Mouse (Mus musculus): Measurements from ENCODE around the gene Rhov. TPM values are rescaled to one million over a fixed set of nuclear protein-coding genes. Genes with fewer than 3 reads are reported as not detected.

Rhov gene
- polyA plus RNA-seq, 1 experiment = 1.9 TPM

DNA sequence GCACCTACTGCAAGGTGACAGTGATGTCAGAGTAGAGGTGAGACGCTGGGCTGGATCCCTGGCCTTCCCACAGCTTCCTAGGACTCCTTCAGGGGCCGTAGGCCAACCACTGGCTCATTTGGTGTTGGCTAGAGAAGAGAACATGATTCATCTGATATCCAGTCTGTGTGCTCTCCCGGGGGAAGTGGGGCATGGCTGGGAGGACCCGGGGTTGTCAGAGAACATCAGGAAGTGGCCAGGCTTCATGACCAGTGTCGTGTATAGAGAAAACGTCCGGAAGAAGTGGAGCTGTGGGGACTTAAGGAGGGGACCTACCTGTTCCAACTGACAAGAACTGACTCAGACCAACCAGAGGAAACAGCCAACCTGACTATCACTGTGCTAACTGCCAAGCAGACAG is 25.8 kb downstream of the Rhov start:
- H3K36me3 ChIP-seq (replicated peaks; ENCODE audit: low read length) = no peaks in the 10 kb centered on the region
- H3K4me3 ChIP-seq (replicated peaks) = no peak overlapping the region
- TF ChIP-seq FLI1 (IDR thresholded peaks at IDR 0.05; ENCODE audit: low read length) (no peak), GATA1 (IDR thresholded peaks at IDR 0.05; ENCODE audit: borderline replicate concordance, low read length) (no peak)
- H3K27me3 ChIP-seq (replicated peaks) = peaks cover 67% of the 10 kb centered on the region
- peaks cover 25% of the 10 kb centered on the region for H3K4me1 ChIP-seq
- H3K9me3 ChIP-seq = no peaks in the 10 kb centered on the region

GRCm38 (mm10) chr2:119242548-119242947 is 28.5 kb downstream of the Rhov start:
- no peak overlapping the region for H3K4me3 ChIP-seq (replicated peaks)
- peaks cover 30% of the 10 kb centered on the region for H3K4me1 ChIP-seq
- no peaks in the 10 kb centered on the region for H3K9me3 ChIP-seq
- no peak for TF ChIP-seq FLI1 (IDR thresholded peaks at IDR 0.05; ENCODE audit: low read length)
- no peak for TF ChIP-seq GATA1 (IDR thresholded peaks at IDR 0.05; ENCODE audit: borderline replicate concordance, low read length)
- no peaks in the 10 kb centered on the region for H3K36me3 ChIP-seq (replicated peaks; ENCODE audit: low read length)
- H3K27me3 ChIP-seq (replicated peaks) = peaks cover 71% of the 10 kb centered on the region

DNA sequence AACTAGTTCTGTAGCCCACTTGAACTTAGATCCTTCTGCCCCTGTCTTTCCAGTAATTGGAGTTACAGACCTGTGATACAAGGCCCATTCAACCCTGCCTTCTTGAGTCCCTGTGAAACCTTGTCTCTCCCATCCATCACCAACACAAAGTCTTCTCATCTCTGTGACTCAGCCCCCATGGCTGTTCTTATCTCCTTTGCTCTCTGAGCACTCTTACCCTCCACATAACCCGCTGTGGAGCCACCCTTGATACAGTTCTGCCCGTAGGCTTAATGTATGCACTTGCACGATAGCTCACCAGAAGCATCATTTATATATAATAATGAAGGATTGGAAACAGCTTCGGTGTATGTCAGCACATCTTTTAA is 30.3 kb downstream of the Rhov start:
- H3K36me3 ChIP-seq (replicated peaks; ENCODE audit: low read length) = no peaks in the 10 kb centered on the region
- no peaks in the 10 kb centered on the region for H3K9me3 ChIP-seq
- H3K4me1 ChIP-seq = peaks cover 32% of the 10 kb centered on the region
- H3K27me3 ChIP-seq (replicated peaks) = peaks cover 82% of the 10 kb centered on the region
- no peak for TF ChIP-seq FLI1 (IDR thresholded peaks at IDR 0.05; ENCODE audit: low read length)
- no peak for TF ChIP-seq GATA1 (IDR thresholded peaks at IDR 0.05; ENCODE audit: borderline replicate concordance, low read length)
- H3K4me3 ChIP-seq (replicated peaks) = no peak overlapping the region

DNA sequence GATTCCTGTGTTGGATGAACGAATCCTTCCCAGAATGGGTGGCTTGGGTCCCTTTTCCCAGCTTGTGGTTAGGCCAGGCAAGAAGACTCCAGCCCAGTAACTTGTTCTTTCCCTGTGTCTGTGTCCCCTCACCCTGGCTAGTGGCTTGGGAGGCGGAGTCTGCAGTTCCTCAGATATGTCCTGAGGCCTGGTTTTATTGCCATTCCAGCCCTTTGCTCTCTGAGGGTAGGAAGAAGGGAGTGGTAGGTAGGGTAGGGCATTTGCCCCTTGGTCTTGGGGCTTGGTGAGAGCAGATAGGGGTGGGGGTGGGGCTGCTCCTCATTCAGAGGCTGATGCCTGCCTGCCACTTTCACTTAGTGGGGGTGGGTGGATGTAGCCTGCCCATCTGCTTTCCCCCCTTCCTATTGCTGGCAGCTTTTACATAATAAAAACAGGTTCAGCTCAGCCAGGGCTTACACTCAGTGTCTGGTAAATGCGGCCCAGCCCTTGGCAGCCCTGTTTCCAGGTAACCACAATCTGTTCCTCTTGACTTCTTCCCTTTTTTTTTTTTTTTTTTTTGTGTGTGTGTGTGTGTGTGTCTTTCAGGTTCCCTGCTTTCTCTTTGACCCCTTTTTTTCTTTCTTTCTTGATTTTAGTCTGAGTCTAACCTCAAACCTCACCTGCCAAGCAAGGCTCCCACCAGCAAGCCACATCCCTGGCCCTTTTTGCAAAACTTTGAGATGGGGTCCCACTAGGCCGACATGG is 30.8 kb downstream of the Rhov start:
- no peaks in the 10 kb centered on the region for H3K9me3 ChIP-seq
- H3K4me1 ChIP-seq = peaks cover 27% of the 10 kb centered on the region
- TF ChIP-seq FLI1 (IDR thresholded peaks at IDR 0.05; ENCODE audit: low read length) (no peak), GATA1 (IDR thresholded peaks at IDR 0.05; ENCODE audit: borderline replicate concordance, low read length) (no peak)
- H3K36me3 ChIP-seq (replicated peaks; ENCODE audit: low read length) = no peaks in the 10 kb centered on the region
- H3K4me3 ChIP-seq (replicated peaks) = no peak overlapping the region
- peaks cover 84% of the 10 kb centered on the region for H3K27me3 ChIP-seq (replicated peaks)

- Histone ChIP-seq H3K4me3 (replicated peaks) (no peak overlapping the region), H3K9me3 (no peaks in the 10 kb centered on the region), H3K27me3 (replicated peaks) (peaks cover 89% of the 10 kb centered on the region), H3K4me1 (peaks cover 23% of the 10 kb centered on the region), H3K36me3 (replicated peaks; ENCODE audit: low read length) (no peaks in the 10 kb centered on the region)
- TF ChIP-seq FLI1 (IDR thresholded peaks at IDR 0.05; ENCODE audit: low read length) = no peak
- TF ChIP-seq GATA1 (IDR thresholded peaks at IDR 0.05; ENCODE audit: borderline replicate concordance, low read length) = no peak
These were observed 32.4 kb downstream of the Rhov start for GRCm38 (mm10) chr2:119238671-119239070.

- peaks cover 93% of the 10 kb centered on the region for H3K27me3 ChIP-seq (replicated peaks)
- peaks cover 4% of the 10 kb centered on the region; the same call in 1 of the 2 replicates for H3K9me3 ChIP-seq
- peak overlapping the region; percentile 90 for H3K4me3 ChIP-seq (replicated peaks)
- TF ChIP-seq FLI1 (IDR thresholded peaks at IDR 0.05; ENCODE audit: low read length) = no peak
- H3K4me1 ChIP-seq = peaks cover 23% of the 10 kb centered on the region
- no peaks in the 10 kb centered on the region for H3K36me3 ChIP-seq (replicated peaks; ENCODE audit: low read length)
These were observed 33.2 kb downstream of the Rhov start for GRCm38 (mm10) chr2:119237871-119238220.

DNA sequence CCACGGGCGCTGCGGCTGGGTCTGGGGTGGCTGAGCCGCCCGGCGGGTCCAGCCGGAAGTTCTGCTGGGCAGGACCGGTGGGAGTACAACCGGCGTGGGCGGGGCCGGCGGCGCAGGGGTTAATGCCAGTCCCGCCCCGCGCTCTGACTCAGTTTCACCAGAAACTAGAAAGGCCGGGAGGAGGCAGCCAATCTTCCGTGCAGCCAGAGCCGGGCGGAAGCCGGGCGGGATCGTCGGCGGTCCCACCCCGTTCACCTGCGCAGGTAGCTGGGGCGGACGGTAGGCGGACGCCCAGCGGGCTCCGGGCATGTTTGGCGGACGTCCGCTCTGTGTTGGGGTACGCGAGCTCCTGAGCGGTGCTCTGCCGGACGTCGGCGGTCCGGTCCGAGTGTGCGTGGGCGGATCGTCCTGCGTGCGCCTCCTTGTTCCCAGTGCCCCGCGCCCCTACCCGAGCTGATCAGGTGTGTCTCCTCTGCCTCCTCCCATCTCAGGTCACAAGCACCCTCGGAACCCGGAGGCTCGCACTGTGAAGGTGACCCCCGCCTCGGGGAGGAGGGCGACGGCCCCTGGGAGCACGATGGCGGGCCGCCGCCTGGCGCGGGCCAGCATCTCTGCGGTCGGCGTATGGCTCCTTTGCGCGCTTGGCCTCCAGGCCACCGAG is 33.7 kb downstream of the Rhov start, which contains the start of gene Spint1:
TSS of gene Spint1 (plus strand) at position 153 of the 661 bp plus-strand sequence.
- Histone ChIP-seq H3K4me1 (peaks cover 19% of the 10 kb centered on the region), H3K36me3 (replicated peaks; ENCODE audit: low read length) (no peaks in the 10 kb centered on the region), H3K4me3 (replicated peaks) (peak within 1 kb of the TSS; percentile 90), H3K9me3 (peaks cover 4% of the 10 kb centered on the region; the same call in 1 of the 2 replicates), H3K27me3 (replicated peaks) (peaks cover 89% of the 10 kb centered on the region)
- TF ChIP-seq FLI1 (IDR thresholded peaks at IDR 0.05; ENCODE audit: low read length) = no peak
- no peak for TF ChIP-seq GATA1 (IDR thresholded peaks at IDR 0.05; ENCODE audit: borderline replicate concordance, low read length)

- no peaks in the 10 kb centered on the region for H3K36me3 ChIP-seq (replicated peaks; ENCODE audit: low read length)
- H3K4me1 ChIP-seq = peaks cover 16% of the 10 kb centered on the region
- peak overlapping the region; percentile 90 for H3K4me3 ChIP-seq (replicated peaks)
- H3K9me3 ChIP-seq = peaks cover 4% of the 10 kb centered on the region; the same call in 1 of the 2 replicates
- peaks cover 88% of the 10 kb centered on the region for H3K27me3 ChIP-seq (replicated peaks)
- TF ChIP-seq GATA1 (IDR thresholded peaks at IDR 0.05; ENCODE audit: borderline replicate concordance, low read length) = no peak
- TF ChIP-seq FLI1 (IDR thresholded peaks at IDR 0.05; ENCODE audit: low read length) = no peak
These were observed 34.3 kb downstream of the Rhov start for GRCm38 (mm10) chr2:119236682-119237209.

- H3K4me3 ChIP-seq (replicated peaks) = no peak within 1 kb of the TSS
- H3K27me3 ChIP-seq (replicated peaks) = peaks cover 59% of the 10 kb centered on the region
- H3K4me1 ChIP-seq = no peaks in the 10 kb centered on the region
- no peak for TF ChIP-seq FLI1 (IDR thresholded peaks at IDR 0.05; ENCODE audit: low read length)
- no peak for TF ChIP-seq GATA1 (IDR thresholded peaks at IDR 0.05; ENCODE audit: borderline replicate concordance, low read length)
- peaks cover 7% of the 10 kb centered on the region; the same call in 1 of the 2 replicates for H3K9me3 ChIP-seq
- no peaks in the 10 kb centered on the region for H3K36me3 ChIP-seq (replicated peaks; ENCODE audit: low read length)
These were observed 41.0 kb downstream of the Rhov start, which contains the start of gene Ppp1r14d for GRCm38 (mm10) chr2:119229775-119230704. TSS of gene Ppp1r14d (minus strand) at chr2:119229906.

Other genes starting within 250 kb of the Rhov start
- 11.1 and 12.4 TPM in 2 replicates for gene Ccdc32, start 241.9 kb downstream of the Rhov start, polyA plus RNA-seq (2012; ENCODE audit: insufficient read depth, low replicate concordance)
- 0.67 and 1.8 TPM in 2 replicates for gene Rpusd2, start 236.5 kb downstream of the Rhov start, polyA plus RNA-seq (2012; ENCODE audit: insufficient read depth, low replicate concordance)
- gene Knl1, start 224.2 kb downstream of the Rhov start, polyA plus RNA-seq (2012; ENCODE audit: insufficient read depth, low replicate concordance) = 0.47 and 1.4 TPM in 2 replicates
- gene Rad51, start 158.5 kb downstream of the Rhov start, polyA plus RNA-seq (2012; ENCODE audit: insufficient read depth, low replicate concordance) = 6.1 and 6.4 TPM in 2 replicates
- 4.6 and 12.9 TPM in 2 replicates for gene Rmdn3, start 114.2 kb downstream of the Rhov start, polyA plus RNA-seq (2012; ENCODE audit: insufficient read depth, low replicate concordance)
- gene Gchfr, start 103.5 kb downstream of the Rhov start, polyA plus RNA-seq (2012; ENCODE audit: insufficient read depth, low replicate concordance) = 31.5 and 35.5 TPM in 2 replicates
- gene Gm14137, start 96.8 kb downstream of the Rhov start, polyA plus RNA-seq (2012; ENCODE audit: insufficient read depth, low replicate concordance) = not detected in 2 replicates
- 2.9 and 19.5 TPM in 2 replicates for gene Zfyve19, start 62.7 kb downstream of the Rhov start, polyA plus RNA-seq (2012; ENCODE audit: insufficient read depth, low replicate concordance)
- 2.4 and 23.7 TPM in 2 replicates for gene Dnajc17, start 62.5 kb downstream of the Rhov start, polyA plus RNA-seq (2012; ENCODE audit: insufficient read depth, low replicate concordance)
- gene Ppp1r14d, start 41.4 kb downstream of the Rhov start, polyA plus RNA-seq (2012; ENCODE audit: insufficient read depth, low replicate concordance) = not detected in 2 replicates
- not detected in 2 replicates for gene Spint1, start 33.9 kb downstream of the Rhov start, polyA plus RNA-seq (2012; ENCODE audit: insufficient read depth, low replicate concordance)
- gene Vps18, start 17.5 kb upstream of the Rhov start, polyA plus RNA-seq (2012; ENCODE audit: insufficient read depth, low replicate concordance) = 8.8 and 11.1 TPM in 2 replicates
- gene Dll4, start 54.5 kb upstream of the Rhov start, polyA plus RNA-seq (2012; ENCODE audit: insufficient read depth, low replicate concordance) = not detected in 2 replicates
- gene Chac1, start 80.0 kb upstream of the Rhov start, polyA plus RNA-seq (2012; ENCODE audit: insufficient read depth, low replicate concordance) = 33.0 and 93.9 TPM in 2 replicates
- 2.3 and 2.7 TPM in 2 replicates for gene Ino80, start 206.4 kb upstream of the Rhov start, polyA plus RNA-seq (2012; ENCODE audit: insufficient read depth, low replicate concordance)

Data from megakaryocyte, embryonic 14.5 days (primary cell).